Mouse (Mus musculus) lung, adult 2 months (tissue): ENCODE measurements around the gene Slc19a1.

Experiments
- CTCF ChIP-seq: fragments of 200-500 bp; IDR thresholded peaks from 2 replicates; pipeline ENCODE4 v1.5.1; 2011; ENCODE audit warnings: mild to moderate bottlenecking, low read length, control low read depth; ENCODE audit not compliant: insufficient read depth
- POLR2A ChIP-seq: fragments of 200-500 bp; IDR thresholded peaks from 2 replicates; pipeline ENCODE4 v1.6.1; 2011; ENCODE audit warnings: low read depth, mild to moderate bottlenecking, control low read depth, low read length, borderline replicate concordance; ENCODE audit errors: extremely low read depth

DNA sequence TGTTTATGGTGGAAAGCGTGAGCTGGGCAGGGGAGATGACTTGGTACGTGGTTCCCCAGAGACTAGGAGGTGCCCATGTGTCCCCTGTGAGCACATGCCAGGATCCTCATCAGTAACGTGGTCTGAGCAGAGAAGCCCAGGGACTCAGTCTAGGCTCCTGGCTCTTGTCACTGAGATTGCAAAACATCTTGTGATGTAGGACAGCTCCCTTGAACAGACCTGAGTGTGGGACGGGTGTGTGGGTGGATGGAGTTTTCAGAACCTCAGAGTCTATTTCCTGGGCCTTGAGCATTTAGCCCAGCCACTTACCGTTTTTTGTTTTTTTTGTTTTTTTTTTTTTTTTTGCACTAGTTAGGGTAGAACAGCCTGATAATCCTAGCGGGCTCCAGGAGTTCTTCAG is 3.4 kb downstream of the Slc19a1 start:
- TF ChIP-seq CTCF: no peak
- no peak for TF ChIP-seq POLR2A
